Mouse (Mus musculus) left cerebral cortex, postnatal 36 days (tissue): Measurements from ENCODE around the gene Gm45808. TPM values are rescaled to one million over a fixed set of nuclear protein-coding genes. Genes with fewer than 3 reads are reported as not detected.
"Not testable (repeated sequence)": the region's sequence is repeated elsewhere in the genome, so short reads cannot be mapped to it uniquely, and the experiment has no call there.

ENCODE experiments used
- DNase-seq, 2 experiments: peaks; one replicate each; pipeline ENCODE4 v3.0.0; 2021 to 2022; ENCODE audit warnings: low spot score in 2 of 2, mixed read lengths in 1 of 2
- intact Hi-C: fragments of 180-260 bp; cut with DNase I; formaldehyde crosslinking; loops from one replicate; pipeline ENCODE4 v1.15.1; 2025
- total RNA-seq, 2 experiments: library from RNA; stranded (reverse); gene quantifications; 2 replicates each; pipeline ENCODE4 v1.2.3; 2021

Gm45808 gene
- total RNA-seq, 2 experiments from 2014 or later, result 0.57 TPM; not detected in 1

DNA sequence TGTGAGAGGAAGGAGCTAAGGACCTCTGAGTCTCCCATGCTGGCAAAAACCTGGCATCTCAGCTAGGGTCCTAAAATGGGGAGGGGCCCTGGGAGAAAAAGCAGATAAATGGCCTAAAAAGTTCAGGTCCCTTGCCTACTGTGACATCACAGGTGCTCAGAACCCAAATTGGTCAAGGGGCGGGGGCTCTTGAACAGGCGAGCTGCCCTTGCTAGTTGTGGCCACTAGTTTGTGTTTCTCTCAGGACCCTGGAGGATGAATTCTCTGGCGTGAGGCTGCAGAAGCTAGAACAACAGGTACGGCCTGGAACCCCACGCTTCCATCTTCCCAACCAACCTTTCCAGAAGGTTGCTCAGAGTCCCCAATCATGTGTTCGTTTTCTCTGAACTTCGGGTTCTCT is 27.8 kb upstream of the Gm45808 start:
- intact Hi-C loops, result no loop called here
- DNase-seq, result no peak

DNA sequence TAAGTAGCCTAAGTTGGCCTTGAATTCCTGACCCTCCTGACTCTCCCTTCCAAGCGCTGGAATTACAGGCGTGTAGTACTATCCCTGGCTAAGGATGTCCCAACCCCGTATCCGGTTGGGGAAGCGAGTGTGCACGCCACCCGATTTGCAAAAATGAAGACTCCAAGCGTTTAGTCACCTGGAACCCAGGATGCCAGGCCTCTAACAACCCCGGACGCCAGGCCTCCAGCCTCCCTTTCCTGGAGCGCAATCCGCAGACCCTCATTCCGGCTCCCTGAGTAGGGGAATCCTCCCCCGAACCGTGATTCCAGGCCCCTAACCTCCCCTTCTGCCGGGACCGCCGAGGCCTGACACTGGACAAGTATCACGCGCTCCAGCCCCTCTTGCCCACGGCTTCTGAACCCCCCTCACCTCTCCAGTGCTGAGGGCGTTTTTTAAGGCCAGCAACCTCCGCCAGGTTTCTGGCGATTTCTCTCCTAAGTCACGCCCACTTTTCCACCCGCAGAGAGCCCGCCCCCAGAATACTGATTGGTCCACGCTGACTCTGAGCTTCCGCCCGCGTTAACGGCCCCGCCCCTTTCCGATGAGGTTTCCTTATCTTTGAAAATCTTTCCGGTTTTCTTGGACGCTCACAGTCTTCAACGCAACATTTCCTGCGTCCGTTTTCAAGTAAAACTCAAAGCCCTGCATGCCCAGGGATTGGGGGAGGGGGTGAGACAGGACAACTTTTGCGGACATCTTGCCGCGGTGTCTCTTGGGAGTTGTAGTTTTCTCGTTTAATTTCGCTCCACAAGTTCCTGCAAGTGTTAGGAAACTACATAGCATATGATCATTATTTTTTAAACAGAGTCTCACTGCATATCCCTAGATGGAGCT is 23.5 kb upstream of the Gm45808 start, which contains the start of gene Nucb1:
Gene Nucb1, minus strand, starts transcription at position 495 of the 876 bp plus-strand sequence.
- peak; percentile 86 to 90 for DNase-seq
- intact Hi-C loops, result no loop called here

DNA sequence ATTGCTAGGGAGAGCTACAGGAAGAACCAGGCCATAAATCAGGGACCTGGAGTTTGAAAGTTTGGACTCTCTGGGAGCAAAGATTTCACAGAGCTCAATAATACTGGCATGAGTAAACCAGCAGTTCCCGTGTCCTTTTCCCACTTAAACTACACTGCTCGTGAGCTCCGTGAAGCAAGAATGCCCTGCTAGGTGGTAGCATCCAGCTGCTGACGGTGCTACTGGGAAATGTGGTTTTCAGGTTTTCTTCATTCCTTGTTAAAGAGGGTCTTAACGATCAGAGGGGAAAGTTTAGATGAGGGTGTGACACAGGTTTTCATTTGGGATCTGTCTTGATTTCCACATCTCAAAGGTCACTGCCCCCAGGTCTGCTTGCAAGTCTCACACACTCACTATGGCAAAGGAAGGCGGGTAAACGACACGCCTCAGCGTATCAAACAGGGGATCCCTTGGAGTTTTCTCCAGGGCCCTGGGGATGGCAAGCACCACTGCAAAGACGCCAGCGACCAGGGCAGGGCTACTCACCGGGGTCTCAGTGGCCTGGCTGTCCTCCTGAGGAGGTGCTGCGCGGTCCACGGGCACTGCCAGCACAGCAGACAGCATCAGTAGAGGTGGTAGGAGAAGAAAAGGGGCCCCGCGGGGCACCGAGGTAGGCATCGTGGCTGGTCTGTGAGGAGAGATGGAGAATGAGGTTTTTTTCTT is 22.7 kb upstream of the Gm45808 start:
- DNase-seq, result no peak
- intact Hi-C loops, result no loop called here

DNA sequence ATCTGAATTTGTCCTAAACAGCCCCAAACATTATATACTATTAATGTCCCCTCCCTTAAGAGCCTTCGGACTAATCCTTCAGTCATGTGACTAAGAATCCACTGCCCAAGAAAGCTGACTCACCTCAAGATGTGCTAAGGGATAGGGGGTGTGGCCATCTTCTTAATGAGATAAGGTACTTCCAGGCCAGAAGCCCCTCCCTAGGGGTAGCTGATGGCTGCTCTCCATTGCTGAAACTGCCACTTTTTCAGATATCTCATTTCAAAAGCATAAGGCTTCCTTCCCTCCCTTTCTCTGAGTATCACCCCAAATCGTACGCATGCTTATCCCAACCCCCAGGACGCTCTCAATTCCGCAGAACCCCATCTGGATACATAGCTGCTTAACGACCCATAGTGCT is 21.9 kb upstream of the Gm45808 start:
- intact Hi-C loops, result no loop called here

DNA sequence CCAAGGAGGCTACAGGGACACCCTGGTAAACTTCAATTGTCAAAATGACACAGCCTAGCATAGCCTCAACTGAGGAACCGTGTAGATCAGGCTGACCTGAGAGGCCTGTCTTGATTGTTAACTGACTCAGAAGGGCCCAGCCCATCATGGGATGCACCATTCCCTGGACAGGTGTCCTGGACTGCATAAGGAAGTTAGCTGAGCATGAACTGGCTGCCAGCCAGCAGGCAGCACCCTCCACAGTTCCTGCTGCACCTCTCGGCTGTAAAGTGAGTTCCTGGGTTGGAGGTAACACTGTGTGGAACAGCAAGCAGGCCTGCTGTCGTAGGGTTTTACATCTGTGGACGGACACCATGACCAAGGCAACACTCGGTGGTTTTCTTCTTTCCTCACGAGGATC is 21.0 kb upstream of the Gm45808 start:
- DNase-seq, result no peak
- intact Hi-C loops, result no loop called here

More for the DNA sequence above, 21.9 kb upstream of the Gm45808 start:
- no peak for DNase-seq

DNA sequence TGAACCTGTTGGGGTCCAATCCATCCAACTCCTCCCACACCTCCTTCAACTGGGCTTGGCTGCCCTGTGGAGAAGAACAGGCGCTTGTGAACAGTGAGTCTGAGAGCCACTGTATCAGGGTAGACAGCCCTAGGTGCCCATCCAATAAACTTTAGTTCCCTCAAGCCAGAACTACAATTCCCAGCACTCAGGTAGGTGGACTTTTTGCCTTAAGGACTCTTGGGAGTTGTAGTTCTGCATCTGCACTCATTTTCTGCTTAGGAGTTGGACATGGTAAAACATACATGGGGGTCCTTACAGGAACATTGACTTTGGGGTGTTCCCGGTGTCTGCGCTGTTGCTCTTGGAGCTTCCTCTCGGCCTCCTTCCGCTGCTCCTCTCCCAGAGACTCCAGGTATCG is 11.8 kb upstream of the Gm45808 start:
- no peak for DNase-seq
- intact Hi-C loops, result no loop called here

DNA sequence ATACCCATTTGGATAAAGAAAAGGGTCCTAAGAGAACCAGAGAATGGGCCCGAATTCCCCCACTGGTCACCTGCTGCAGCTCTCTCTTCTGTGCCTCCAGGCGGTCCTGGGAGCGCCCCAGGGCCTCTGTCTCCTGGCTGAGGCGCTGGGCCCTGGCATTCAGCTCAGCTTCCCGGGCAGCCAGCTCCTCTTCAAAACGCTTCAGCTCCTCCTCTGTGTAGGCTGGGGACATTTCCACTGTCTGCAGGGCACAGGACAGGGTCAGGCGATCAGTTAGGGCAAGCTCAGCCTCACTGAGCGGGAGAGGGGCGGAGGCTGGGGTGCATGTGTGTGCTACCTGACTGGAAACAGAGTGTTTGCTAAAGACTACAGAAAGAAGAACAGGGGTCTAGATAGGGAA is 7.9 kb upstream of the Gm45808 start:
- DNase-seq, result no peak
- intact Hi-C loops, result no loop called here

DNA sequence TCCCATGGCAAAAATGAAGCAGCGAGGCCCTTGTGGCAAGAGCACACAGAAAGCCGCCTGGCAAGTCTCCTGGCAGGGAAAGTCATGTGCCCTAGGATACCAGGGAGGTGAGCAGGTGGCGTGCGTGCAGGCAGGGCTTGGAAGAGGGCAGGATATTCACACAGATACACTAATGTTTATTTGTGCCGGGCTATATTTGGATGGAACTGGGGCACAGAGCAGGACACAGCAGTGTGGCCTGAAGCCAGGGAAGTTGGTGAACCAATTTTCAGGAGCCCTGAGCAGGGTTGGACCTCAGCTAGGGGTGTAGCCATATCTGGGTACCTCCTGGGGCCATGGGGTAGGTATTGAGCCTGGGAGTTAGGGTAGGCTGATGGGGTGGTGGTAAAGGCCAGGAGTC is 6.3 kb upstream of the Gm45808 start:
- intact Hi-C loops, result no loop called here
- no peak for DNase-seq

DNA sequence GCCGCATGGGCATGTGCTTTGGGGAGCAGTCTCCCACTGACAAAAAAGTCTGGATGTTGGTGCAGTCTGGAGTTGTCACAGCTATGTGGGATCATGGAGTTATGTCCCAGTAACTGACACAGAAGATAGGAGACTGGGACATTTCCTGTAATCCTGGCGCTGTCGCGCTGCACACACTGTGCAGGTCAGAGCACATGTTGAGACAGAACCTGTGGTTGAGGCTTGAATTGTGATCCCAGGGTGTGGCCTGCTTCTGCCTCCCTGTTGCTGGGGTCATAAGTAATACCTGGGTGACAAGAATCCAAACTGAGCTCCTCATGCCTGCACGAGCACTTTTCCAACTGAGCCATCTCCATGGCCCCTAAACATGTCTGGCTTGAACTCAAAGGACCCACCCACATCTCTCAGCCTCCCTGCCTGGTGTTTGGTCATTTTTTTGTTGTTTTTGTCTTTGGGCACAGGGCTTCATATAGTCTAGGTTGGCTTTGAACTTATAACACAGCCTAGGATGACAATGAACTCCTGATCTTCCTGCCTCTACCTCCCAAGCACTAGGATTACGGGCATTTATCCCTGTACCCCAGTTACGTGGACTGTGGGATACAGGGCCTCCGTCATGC is 5.7 kb upstream of the Gm45808 start:
- intact Hi-C loops, result no loop called here
- DNase-seq, result no peak

DNA sequence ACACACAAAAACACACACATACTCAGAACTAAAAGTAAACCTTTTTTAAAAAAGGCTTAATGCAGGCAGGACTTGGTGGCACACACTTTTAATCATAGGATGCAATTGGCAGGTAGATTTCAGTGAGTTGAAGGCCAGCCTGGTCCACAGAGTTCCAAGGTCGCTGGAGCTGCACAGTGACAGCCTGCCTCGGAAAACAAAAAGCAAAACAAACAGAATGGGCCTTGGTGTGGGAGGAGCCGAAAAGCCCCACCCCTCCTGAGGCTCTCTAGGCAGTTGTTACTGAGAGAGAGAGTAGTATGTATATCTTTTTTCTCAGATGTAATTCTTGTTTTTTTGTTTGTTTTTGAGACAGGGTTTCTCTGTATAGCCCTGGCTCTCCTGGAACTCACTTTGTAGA is 4.7 kb upstream of the Gm45808 start:
- no peak for DNase-seq
- intact Hi-C loops, result no loop called here

DNA sequence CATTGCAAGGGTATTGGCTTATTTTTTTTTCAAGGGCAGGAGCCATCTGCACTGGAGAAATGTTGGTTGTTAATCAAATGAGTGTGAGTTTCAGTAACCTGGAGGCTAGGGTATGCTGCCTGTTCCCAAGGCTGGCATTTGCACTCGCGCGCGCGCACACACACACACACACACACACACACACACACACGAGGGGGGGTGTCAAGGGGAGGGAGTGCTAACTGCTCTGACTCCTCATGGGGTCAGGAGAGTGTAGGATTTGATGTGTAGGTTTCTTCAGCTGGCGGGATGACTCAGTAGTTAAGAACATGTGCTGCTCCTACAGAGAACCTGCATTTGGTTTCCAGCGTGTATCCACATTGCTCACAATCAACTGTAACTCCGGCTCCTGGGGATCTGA is 4.2 kb upstream of the Gm45808 start:
- intact Hi-C loops, result no loop called here
- DNase-seq, result no peak

DNA sequence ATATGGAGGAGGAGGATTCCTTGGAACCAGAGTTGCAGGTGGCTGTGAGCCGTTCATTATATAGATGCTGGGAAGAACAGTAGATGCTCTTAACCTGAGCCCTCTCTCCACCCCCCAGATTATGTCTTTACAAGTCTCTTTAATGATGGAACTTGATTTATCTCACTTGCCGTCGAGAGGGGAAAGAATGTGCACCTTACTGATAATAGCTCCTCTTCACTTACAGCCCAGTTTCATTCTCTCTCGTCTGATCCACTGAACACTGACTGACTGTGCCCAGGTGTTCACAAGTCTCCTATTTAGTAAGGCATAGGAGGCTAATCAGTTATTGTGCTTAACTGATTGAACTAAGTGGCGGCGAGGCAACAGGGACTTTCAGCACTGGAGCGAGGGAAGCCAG is 3.0 kb upstream of the Gm45808 start:
- no peak for DNase-seq
- intact Hi-C loops, result no loop called here

DNA sequence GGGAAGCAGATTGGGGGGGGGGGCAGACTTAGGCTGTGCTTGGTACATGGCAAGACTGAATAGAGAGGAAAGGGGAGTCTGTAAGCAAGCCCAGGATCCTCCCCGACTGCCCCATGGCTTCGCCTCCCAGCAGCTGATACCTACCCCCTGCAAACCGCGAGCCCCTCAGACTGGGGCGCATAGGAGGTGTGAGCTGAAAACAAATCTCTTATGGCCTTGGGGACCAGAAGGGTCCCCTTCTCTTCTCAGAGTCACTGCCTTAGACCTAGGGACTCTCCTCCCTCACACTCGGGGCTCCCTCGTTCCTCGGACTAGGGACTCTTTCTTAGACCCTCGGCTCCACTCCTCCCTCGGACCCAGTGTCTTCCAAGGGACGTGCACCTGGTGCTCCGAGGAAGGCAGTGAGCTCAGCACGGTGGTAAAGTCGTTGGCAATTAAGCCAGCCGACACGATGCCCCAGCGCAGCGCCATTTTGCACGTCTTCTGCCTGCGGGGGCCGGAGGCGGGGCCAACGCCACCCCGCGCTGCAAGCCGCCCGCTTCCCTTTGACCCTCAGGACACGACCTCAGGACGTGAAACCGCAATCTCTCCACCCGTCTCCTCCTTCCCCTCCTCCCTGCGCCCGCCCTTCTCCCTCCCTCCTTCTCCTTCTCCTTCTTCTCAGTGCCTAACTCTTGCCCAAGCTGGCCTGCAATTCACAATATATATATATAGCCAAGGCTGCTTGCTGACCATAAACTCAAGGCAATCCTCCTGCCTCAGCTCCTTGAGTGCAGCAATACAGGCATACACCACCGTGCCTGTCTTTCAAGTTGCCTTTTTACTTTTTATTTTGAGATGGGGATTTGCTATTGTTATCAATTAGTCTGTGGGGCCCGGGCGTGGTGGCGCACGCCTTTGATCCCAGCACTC is 1.9 kb upstream of the Gm45808 start, which contains the start of gene Dhdh:
Gene Dhdh, minus strand, starts transcription at position 513 of the 912 bp plus-strand sequence.
- intact Hi-C loops, result no loop called here
- peak; percentile 41 to 45 for DNase-seq

DNA sequence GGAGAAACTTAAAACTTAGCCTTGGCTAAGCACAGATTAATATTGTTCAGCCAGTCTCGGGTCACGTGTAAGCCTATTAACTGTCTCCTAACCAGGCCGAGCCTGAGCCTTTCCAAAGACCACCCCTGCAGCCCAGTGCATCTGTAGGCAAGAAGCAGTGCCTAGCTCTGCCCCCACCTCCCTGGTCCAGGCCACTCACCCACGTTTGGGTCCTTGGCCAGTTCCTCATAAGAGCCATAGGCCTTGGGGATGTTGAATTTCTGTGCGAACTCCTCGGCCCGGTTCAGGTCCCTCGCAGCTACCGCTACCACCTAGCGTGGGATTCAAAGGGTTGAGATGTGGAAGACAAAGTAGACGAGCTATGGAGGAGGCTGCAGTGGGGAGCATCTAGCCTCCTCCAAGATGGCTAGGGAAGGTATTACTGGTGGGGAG is 1.3 kb upstream of the Gm45808 start:
- intact Hi-C loops, result no loop called here
- DNase-seq, result no peak

DNA sequence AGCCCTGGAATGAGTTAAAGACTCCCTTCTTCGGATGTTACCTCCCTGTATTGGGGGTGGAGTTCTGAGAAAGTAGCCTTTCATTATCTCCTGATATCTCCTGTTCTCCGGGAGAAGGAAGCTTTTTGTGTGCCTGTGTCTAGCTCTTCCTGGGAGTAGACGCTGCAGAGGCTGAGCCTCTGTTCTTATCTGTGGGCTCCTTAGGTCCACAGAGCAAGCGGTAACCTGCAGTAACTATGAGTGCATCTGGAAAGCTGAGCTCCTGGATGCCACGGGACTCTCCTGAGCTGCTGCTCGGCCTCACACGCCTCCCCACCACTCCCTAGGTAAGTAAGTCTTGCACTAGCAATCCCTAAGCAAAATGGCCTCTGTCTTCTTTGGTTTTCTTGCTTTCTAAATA is 453 bp downstream of the Gm45808 start:
- DNase-seq, result no peak
- intact Hi-C loops, result no loop called here

DNA sequence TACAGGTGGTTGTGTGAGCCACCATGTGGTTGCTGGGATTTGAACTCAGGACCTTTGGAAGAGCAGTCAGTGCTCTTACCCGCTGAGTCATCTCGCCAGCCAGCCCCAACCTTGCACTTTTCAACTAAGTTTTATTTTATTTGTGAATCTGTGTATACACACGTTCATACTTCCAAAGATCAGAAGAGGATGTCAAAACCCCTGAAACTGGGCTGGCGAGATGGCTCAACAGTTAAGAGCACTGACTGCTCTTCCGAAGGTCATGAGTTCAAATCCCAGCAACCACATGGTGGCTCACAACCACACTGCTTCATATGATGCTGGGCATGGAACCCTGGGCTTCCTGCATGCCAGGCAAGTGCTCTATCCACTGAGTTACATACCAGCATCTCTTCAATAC is 1.6 kb downstream of the Gm45808 start:
- DNase-seq, intact Hi-C loops: not testable (repeated sequence)

DNA sequence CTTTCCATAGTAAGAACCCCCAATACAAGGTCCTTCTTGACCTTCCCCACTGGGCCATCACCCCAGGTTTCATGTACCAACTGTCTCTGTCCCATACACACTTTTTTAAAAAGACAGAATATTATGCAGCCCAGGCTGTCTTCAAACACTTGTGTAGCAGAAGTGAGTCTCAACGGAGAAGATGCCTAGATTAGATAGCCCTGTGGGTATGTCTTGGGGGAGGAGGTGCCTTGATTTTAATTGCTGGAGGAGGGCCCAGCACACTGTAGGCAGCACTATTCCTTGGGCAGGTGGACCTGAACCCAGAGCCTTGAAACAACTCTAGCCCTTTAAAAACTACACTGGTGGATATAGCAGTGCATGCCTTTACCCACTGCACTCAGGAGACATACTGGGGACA is 4.4 kb downstream of the Gm45808 start:
- intact Hi-C loops, result no loop called here
- DNase-seq, result no peak

DNA sequence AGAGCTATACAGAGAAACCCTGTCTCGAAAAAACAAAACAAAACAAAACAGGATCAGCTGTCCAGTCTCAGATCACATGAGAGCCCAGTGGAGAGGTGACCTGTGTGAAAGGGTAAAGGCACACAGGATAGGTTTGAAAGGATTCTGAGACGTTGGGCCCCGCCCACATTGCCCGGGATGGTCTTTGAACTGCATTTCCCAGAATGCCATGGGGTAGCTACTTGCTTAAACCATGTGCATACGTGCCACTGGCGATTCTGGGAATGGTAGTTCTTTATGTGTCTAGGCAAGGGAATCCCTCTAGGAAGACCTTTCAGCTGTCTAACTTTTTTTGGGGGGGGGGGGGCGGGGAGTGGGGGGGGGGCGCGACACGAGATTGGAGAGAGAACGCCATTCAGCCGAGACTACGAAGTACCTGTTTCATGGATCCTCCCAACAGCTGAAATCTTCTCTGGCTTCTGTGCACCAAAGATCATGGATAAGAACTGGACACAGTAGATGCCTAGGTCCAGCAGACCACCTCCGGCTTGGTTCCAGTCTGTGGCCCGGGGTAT is 5.2 kb downstream of the Gm45808 start, which contains the start of gene Tulp2:
Gene Tulp2, plus strand, starts transcription at position 504 of the 554 bp plus-strand sequence.
- intact Hi-C loops, result no loop called here
- peak; percentile 45 to 48 for DNase-seq

DNA sequence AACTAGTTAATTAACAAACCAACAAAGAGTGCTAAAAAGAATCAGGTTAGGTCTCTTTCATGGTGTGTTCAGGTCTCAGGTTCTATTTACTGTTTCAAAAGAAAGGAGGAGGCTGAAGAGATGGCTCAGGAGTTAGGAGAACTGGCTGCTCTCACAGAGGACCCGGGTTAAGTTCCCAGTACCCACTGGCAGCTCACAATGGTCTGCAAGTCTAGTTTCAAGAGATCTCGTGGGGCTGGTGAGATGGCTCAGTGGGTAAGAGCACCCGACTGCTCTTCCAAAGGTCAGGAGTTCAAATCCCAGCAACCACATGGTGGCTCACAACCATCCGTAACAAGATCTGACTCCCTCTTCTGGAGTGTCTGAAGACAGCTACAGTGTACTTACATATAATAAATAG is 6.3 kb downstream of the Gm45808 start:
- intact Hi-C loops, DNase-seq: not testable (repeated sequence)
